ENCODE assay signal across 8 mouse cellular contexts in genomic region chr11:6292116-6292987, GRCm38 (mm10). TPM values are rescaled to one million over a fixed set of nuclear protein-coding genes. Genes with fewer than 3 reads are reported as not detected.
A peak's percentile ranks its signal among the peaks of the same experiment; 100 is the strongest.
DNase-seq lines count a peak whose midpoint lies in the region; ATAC-seq and TF ChIP-seq lines count a peak whose summit lies in the region.

No protein-coding gene starts in this region.

- peaks cover 7% of the 10 kb centered on the region for H3K4me1 ChIP-seq in embryonic facial prominence, embryonic 15.5 days
- H3K4me1 ChIP-seq in heart, embryonic 13.5 days = peaks cover 38% of the 10 kb centered on the region
- H3K4me1 ChIP-seq in olfactory bulb, adult 2 months (ENCODE audit: control insufficient read depth, insufficient read depth, low read length) = no peaks in the 10 kb centered on the region

- DNase-seq in CD4-positive, CD25-positive, alpha-beta regulatory T cell, adult 2 months (ENCODE audit: low read depth, low spot score) = peak; percentile 93
- peak; percentile 87 for DNase-seq in WW6 (ENCODE audit: low read depth, low spot score)
- peak; percentile 79 for DNase-seq in kidney, postnatal 14 days
- peak; percentile 67 to 89 for DNase-seq in lung, adult 18-20 months
- no peak for DNase-seq in Muller cell, postnatal 12 days (ENCODE audit: inconsistent ontology term)

- no peaks in the 10 kb centered on the region for H3K27me3 ChIP-seq in embryonic facial prominence, embryonic 15.5 days
- no peaks in the 10 kb centered on the region for H3K27me3 ChIP-seq in heart, embryonic 13.5 days (replicated peaks)

- H3K4me3 ChIP-seq in embryonic facial prominence, embryonic 15.5 days (replicated peaks) = peak overlapping the region; percentile 74
- H3K4me3 ChIP-seq in heart, embryonic 13.5 days = peak overlapping the region; percentile 77
- H3K4me3 ChIP-seq in olfactory bulb, adult 2 months (ENCODE audit: insufficient read depth, low read depth, low read length) = peak overlapping the region; percentile 69

- TF ChIP-seq POLR2A in olfactory bulb, adult 2 months (IDR thresholded peaks at IDR 0.05; ENCODE audit: insufficient read depth, low read depth, low read length) = no peak

- 16% methylated on average over 33 of the region's 33 CpGs for WGBS in embryonic facial prominence, embryonic 15.5 days
- WGBS in heart, embryonic 13.5 days = 7% methylated on average over 33 of the region's 33 CpGs
- WGBS in olfactory bulb, adult 2 months = 15% methylated on average over 33 of the region's 33 CpGs

- peaks cover 5% of the 10 kb centered on the region for H3K36me3 ChIP-seq in embryonic facial prominence, embryonic 15.5 days
- peaks cover 6% of the 10 kb centered on the region for H3K36me3 ChIP-seq in heart, embryonic 13.5 days

- no peak for ATAC-seq in embryonic facial prominence, embryonic 15.5 days (ENCODE audit: insufficient number of reproducible peaks, low FRiP score, low TSS enrichment, low read depth)
- 0 out of 2 replicates have a peak, but pooled peaks have one; percentile 0 for ATAC-seq in heart, embryonic 13.5 days (ENCODE audit: extremely low read depth, insufficient number of reproducible peaks, low FRiP score, low TSS enrichment)

- no peaks in the 10 kb centered on the region for H3K9me3 ChIP-seq in embryonic facial prominence, embryonic 15.5 days (replicated peaks)
- no peaks in the 10 kb centered on the region for H3K9me3 ChIP-seq in heart, embryonic 13.5 days

- H3K4me2 ChIP-seq in embryonic facial prominence, embryonic 15.5 days (replicated peaks) = peak overlapping the region; percentile 67
- peak overlapping the region; percentile 72 for H3K4me2 ChIP-seq in heart, embryonic 13.5 days

- 0 out of 2 replicates have a peak, but pooled peaks have one; percentile 22 for TF ChIP-seq CTCF in olfactory bulb, adult 2 months (IDR thresholded peaks at IDR 0.05; ENCODE audit: insufficient read depth, low read depth, low read length)

- peak overlapping the region; percentile 65 for H3K9ac ChIP-seq in embryonic facial prominence, embryonic 15.5 days
- H3K9ac ChIP-seq in heart, embryonic 13.5 days = peak overlapping the region; percentile 89

- peak overlapping the region; percentile 93 for H3K27ac ChIP-seq in embryonic facial prominence, embryonic 15.5 days (replicated peaks)
- peak overlapping the region; percentile 94 for H3K27ac ChIP-seq in heart, embryonic 13.5 days (replicated peaks)
- peak overlapping the region; percentile 91 for H3K27ac ChIP-seq in olfactory bulb, adult 2 months (ENCODE audit: insufficient read depth, low read depth, low read length)

RNA-seq across cellular contexts. Expression of gene Ogdh, which starts 0.9 kb away (rescaled TPM):
- polyA plus RNA-seq in embryonic facial prominence, embryonic 15.5 days (2015; fragmentation: Nextera tagmentation; extraction: Ambion mirVana) = 98.5 and 101 TPM in 2 replicates
- polyA plus RNA-seq in heart, embryonic 13.5 days (2015; fragmentation: Nextera tagmentation; extraction: Ambion mirVana) = 226 and 229 TPM in 2 replicates
- polyA plus RNA-seq in olfactory bulb, adult 2 months (2012; ENCODE audit: insufficient read depth, insufficient read length, low replicate concordance, missing spikeins) = 123 and 426 TPM in 2 replicates

RNA-seq across cellular contexts. Expression of gene Tmed4, which starts 17.7 kb away (rescaled TPM):
- polyA plus RNA-seq in embryonic facial prominence, embryonic 15.5 days (2015; fragmentation: Nextera tagmentation; extraction: Ambion mirVana) = 102 and 105 TPM in 2 replicates
- polyA plus RNA-seq in heart, embryonic 13.5 days (2015; fragmentation: Nextera tagmentation; extraction: Ambion mirVana) = 71.3 and 83.0 TPM in 2 replicates
- polyA plus RNA-seq in olfactory bulb, adult 2 months (2012; ENCODE audit: insufficient read depth, insufficient read length, low replicate concordance, missing spikeins) = not detected in 2 replicates

RNA-seq across cellular contexts. Expression of gene Ddx56, which starts 24.8 kb away (rescaled TPM):
- 85.9 and 86.9 TPM in 2 replicates for polyA plus RNA-seq in embryonic facial prominence, embryonic 15.5 days (2015; fragmentation: Nextera tagmentation; extraction: Ambion mirVana)
- polyA plus RNA-seq in heart, embryonic 13.5 days (2015; fragmentation: Nextera tagmentation; extraction: Ambion mirVana) = 59.4 and 60.0 TPM in 2 replicates
- not detected in 2 replicates for polyA plus RNA-seq in olfactory bulb, adult 2 months (2012; ENCODE audit: insufficient read depth, insufficient read length, low replicate concordance, missing spikeins)

Comparison
In these comparisons a context has a peak if more than half of its experiments do, and no peak if none do; other contexts are left out.
1. RNA of gene Ddx56, which starts 24.8 kb away (polyA plus RNA-seq): 85.9 to 86.9 TPM in embryonic facial prominence, embryonic 15.5 days and 59.4 to 60.0 TPM in heart, embryonic 13.5 days; not detected in olfactory bulb, adult 2 months; every median in the first group is over 10 times any median in the second.
2. Peak in every context shown above with its lines, with median percentiles within 50 percentile points of each other: H3K27ac ChIP-seq and H3K4me3 ChIP-seq.